Mouse (Mus musculus): Measurements from ENCODE around the gene Echdc3.

- no peak for TF ChIP-seq CTCF (IDR thresholded peaks at IDR 0.05; ENCODE audit: low read depth, low read length)
- TF ChIP-seq POLR2A (IDR thresholded peaks at IDR 0.05; ENCODE audit: borderline replicate concordance, low read depth, low read length): no peak
Observed at GRCm38 (mm10) chr2:6227059-6227445, 14.2 kb upstream of the Echdc3 start.
